In the genomic region with DNA sequence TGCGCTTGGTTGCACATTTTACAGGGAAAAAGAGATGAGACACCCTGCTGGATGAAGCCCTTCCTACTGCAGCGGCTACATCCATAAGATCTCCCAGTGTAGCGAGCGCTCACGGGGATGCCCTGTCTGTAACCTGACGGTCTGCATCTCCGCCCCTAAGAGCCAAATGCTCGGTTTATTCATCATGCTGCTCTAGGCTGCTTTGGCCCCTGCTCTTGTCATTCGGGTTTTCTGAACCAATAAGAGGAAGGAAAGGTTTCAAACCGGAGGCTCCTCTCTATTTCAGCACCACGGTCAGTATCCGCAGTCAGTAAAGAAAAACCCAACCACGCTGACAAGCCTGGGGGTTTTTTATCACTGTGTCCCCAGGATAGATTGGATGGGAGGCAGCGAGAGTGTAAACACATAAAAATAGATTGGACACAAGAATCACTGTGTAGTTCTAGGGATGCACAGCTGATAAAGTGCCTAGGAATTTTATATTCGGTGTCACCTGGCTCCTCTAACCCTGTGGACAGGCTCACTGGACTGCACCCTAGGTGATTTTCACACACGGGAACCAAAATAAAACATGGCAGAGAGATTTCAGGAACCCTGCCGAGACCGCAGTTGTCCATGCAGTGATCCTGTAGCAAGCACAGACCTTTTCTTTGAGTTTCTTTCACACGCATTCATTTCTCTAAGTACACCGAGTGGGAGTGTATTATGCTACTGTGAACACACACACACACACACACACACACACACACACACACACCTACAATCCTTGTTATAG, we compare ENCODE assay signal across 8 mouse cellular contexts. TPM values are rescaled to one million over a fixed set of nuclear protein-coding genes. Genes with fewer than 3 reads are reported as not detected.
DNase-seq lines count a peak whose midpoint lies in the region; ATAC-seq and TF ChIP-seq lines count a peak whose summit lies in the region.

No protein-coding gene starts in this region.

- H3K9me3 ChIP-seq in heart, embryonic 11.5 days (replicated peaks; ENCODE audit: control insufficient read depth, low read length) = no peaks in the 10 kb centered on the region
- no peaks in the 10 kb centered on the region for H3K9me3 ChIP-seq in neural tube, embryonic 14.5 days (ENCODE audit: control insufficient read depth, low read length)

- WGBS in heart, embryonic 11.5 days (ENCODE audit: insufficient replicate concordance) = 12% methylated on average over 20 of the region's 20 CpGs
- WGBS in neural tube, embryonic 14.5 days = 5% methylated on average over 20 of the region's 20 CpGs

- no peak for DNase-seq in heart, postnatal 14 days
- peak; percentile 73 for DNase-seq in ES-CJ7 (ENCODE audit: low read depth, low spot score)
- peak; percentile 10 for DNase-seq in heart, postnatal 4 days
- DNase-seq in left cerebral cortex, adult 2 months (ENCODE audit: extremely low spot score in 1 of 2, low spot score in 2 of 2) = peak; percentile 45 to 58
- DNase-seq in gastrocnemius, adult 2 months = no peak

- intact Hi-C loops in heart, postnatal 14 days (cut with DNase I) = no loop called here
- intact Hi-C loops in left cerebral cortex, adult 2 months (cut with DNase I) = loop anchor here (5.0 kb wide), 4 partner anchors 58 to 178 kb away; no protein-coding TSS in a partner anchor
- intact Hi-C loops in gastrocnemius, adult 2 months (cut with DNase I) = no loop called here

- ATAC-seq in heart, embryonic 11.5 days (replicated peaks; ENCODE audit: insufficient number of reproducible peaks, low FRiP score, low TSS enrichment) = no peak
- peak; percentile 47 for ATAC-seq in neural tube, embryonic 14.5 days (ENCODE audit: low read depth)

- peaks cover 5% of the 10 kb centered on the region for H3K4me1 ChIP-seq in heart, embryonic 11.5 days (ENCODE audit: control insufficient read depth, insufficient read depth, low read length)
- H3K4me1 ChIP-seq in cortical plate, adult 2 months (ENCODE audit: control insufficient read depth, insufficient read depth, low read length) = no peaks in the 10 kb centered on the region
- H3K4me1 ChIP-seq in neural tube, embryonic 14.5 days (ENCODE audit: control insufficient read depth, insufficient read depth, low read length) = no peaks in the 10 kb centered on the region; the same call in 1 of the 2 replicates

- H3K4me2 ChIP-seq in heart, embryonic 11.5 days = peak overlapping the region; percentile 65
- peak overlapping the region; percentile 60 for H3K4me2 ChIP-seq in neural tube, embryonic 14.5 days (ENCODE audit: low read depth, low read length)

- no peaks in the 10 kb centered on the region for H3K36me3 ChIP-seq in heart, embryonic 11.5 days (ENCODE audit: control insufficient read depth, insufficient read depth, low read length)
- H3K36me3 ChIP-seq in neural tube, embryonic 14.5 days (ENCODE audit: control insufficient read depth, insufficient read depth, low read length) = no peaks in the 10 kb centered on the region

- no peak for TF ChIP-seq CTCF in cortical plate, adult 2 months (IDR thresholded peaks at IDR 0.05; ENCODE audit: extremely low read depth, insufficient read depth, low read length)
- TF ChIP-seq CTCF in left cerebral cortex, adult 2 months (IDR thresholded peaks at IDR 0.05) = no peak
- no peak for TF ChIP-seq CTCF in gastrocnemius, adult 2 months (IDR thresholded peaks at IDR 0.05)

- no peak overlapping the region for H3K9ac ChIP-seq in heart, embryonic 11.5 days (ENCODE audit: low read depth, low read length)
- H3K9ac ChIP-seq in neural tube, embryonic 14.5 days (replicated peaks; ENCODE audit: low read depth, low read length) = peak overlapping the region; percentile 74

- no peak overlapping the region for H3K27ac ChIP-seq in heart, embryonic 11.5 days (ENCODE audit: low read depth, low read length)
- no peak overlapping the region for H3K27ac ChIP-seq in cortical plate, adult 2 months (ENCODE audit: insufficient read depth, low read length)
- peak overlapping the region; percentile 93 for H3K27ac ChIP-seq in left cerebral cortex, adult 2 months
- H3K27ac ChIP-seq in neural tube, embryonic 14.5 days (ENCODE audit: low read depth, low read length) = peak overlapping the region; percentile 80
- H3K27ac ChIP-seq in gastrocnemius, adult 2 months = no peak overlapping the region

- TF ChIP-seq POLR2A in cortical plate, adult 2 months (IDR thresholded peaks at IDR 0.05; ENCODE audit: extremely low read depth, insufficient read depth, low read length) = peak; percentile 49; the same call in 1 of the 2 replicates

- peaks cover 7% of the 10 kb centered on the region for H3K27me3 ChIP-seq in heart, embryonic 11.5 days (ENCODE audit: control insufficient read depth, insufficient read depth, low read length)
- no peaks in the 10 kb centered on the region for H3K27me3 ChIP-seq in neural tube, embryonic 14.5 days (ENCODE audit: control insufficient read depth, insufficient read depth, low read length)

- H3K4me3 ChIP-seq in heart, embryonic 11.5 days (ENCODE audit: low read depth, low read length) = no peak overlapping the region; the same call in 1 of the 2 replicates
- peak overlapping the region; percentile 82 for H3K4me3 ChIP-seq in cortical plate, adult 2 months (ENCODE audit: insufficient read depth, low read length)
- peak overlapping the region; percentile 76 for H3K4me3 ChIP-seq in left cerebral cortex, adult 2 months
- H3K4me3 ChIP-seq in neural tube, embryonic 14.5 days (ENCODE audit: low read depth, low read length) = peak overlapping the region; percentile 59
- no peak overlapping the region for H3K4me3 ChIP-seq in gastrocnemius, adult 2 months

RNA-seq across cellular contexts. Expression of gene Ptprr, which starts 1.3 kb away (rescaled TPM):
- 0.59 and 0.63 TPM in 2 replicates for polyA plus RNA-seq in heart, embryonic 11.5 days (2014; fragmentation: Nextera tagmentation; extraction: Ambion mirVana)
- 1 to 10 TPM; 1.9 TPM for total RNA-seq in heart, postnatal 14 days (2021)
- 11.8 and 12.2 TPM in 2 replicates for polyA plus RNA-seq in cortical plate, adult 2 months (2012; rRNA removed)
- total RNA-seq in heart, postnatal 4 days (2021) = under 1 TPM; 0.41 to 0.54 TPM
- 10 to 100 TPM; 17.0 to 17.3 TPM for total RNA-seq in left cerebral cortex, adult 2 months (2021)
- polyA plus RNA-seq in neural tube, embryonic 14.5 days (2014; fragmentation: Nextera tagmentation; extraction: Ambion mirVana) = 30.4 and 45.1 TPM in 2 replicates
- 1 to 10 TPM in 1 of 2 experiments, under 1 TPM in 1; 0.74 to 1.6 TPM for total RNA-seq in gastrocnemius, adult 2 months (2021)

Comparison
In these comparisons a context has a peak if more than half of its experiments do, and no peak if none do; other contexts are left out.
1. DNase-seq: peak in ES-CJ7 (single experiment), heart, postnatal 4 days (single experiment) and left cerebral cortex, adult 2 months (2 of 2); none in heart, postnatal 14 days (0 of 2) and gastrocnemius, adult 2 months (single experiment).
2. H3K27ac ChIP-seq: peak in left cerebral cortex, adult 2 months (single experiment) and neural tube, embryonic 14.5 days (single experiment); none in heart, embryonic 11.5 days (single experiment), cortical plate, adult 2 months (single experiment) and gastrocnemius, adult 2 months (single experiment).
3. H3K4me3 ChIP-seq: peak in cortical plate, adult 2 months (single experiment), left cerebral cortex, adult 2 months (single experiment) and neural tube, embryonic 14.5 days (single experiment); none in heart, embryonic 11.5 days (single experiment) and gastrocnemius, adult 2 months (single experiment).
4. RNA of gene Ptprr, which starts 1.3 kb away (total RNA-seq): 17.0 to 17.3 TPM in left cerebral cortex, adult 2 months; 1.9 TPM in heart, postnatal 14 days, 0.74 to 1.6 TPM in gastrocnemius, adult 2 months and 0.41 to 0.54 TPM in heart, postnatal 4 days; every median in the first group is over 4 times any median in the second.